Mouse (Mus musculus) CD4-positive, CD25-positive, alpha-beta regulatory T cell, adult 2 months (primary cell): ENCODE measurements around the gene Arid5b.

Experiments
- DNase-seq: peaks from one replicate; pipeline ENCODE4 v3.0.0-alpha.2; 2012; ENCODE audit warnings: low read depth, low spot score

The Arid5b gene

GRCm38 (mm10) chr10:68269789-68270188 is 8.8 kb downstream of the Arid5b start:
- no peak for DNase-seq

GRCm38 (mm10) chr10:68268629-68269028 is 9.9 kb downstream of the Arid5b start:
- DNase-seq, result peak; percentile 28

- DNase-seq, result no peak
These were observed 14.4 kb downstream of the Arid5b start for GRCm38 (mm10) chr10:68263969-68264688.

GRCm38 (mm10) chr10:68263296-68263968 is 15.1 kb downstream of the Arid5b start:
- DNase-seq, result no peak

- no peak for DNase-seq
These were observed 18.9 kb downstream of the Arid5b start for GRCm38 (mm10) chr10:68259601-68260000.

- DNase-seq, result peak; percentile 58
These were observed 21.0 kb downstream of the Arid5b start for GRCm38 (mm10) chr10:68257358-68258056.

- no peak for DNase-seq
These were observed 22.4 kb downstream of the Arid5b start for GRCm38 (mm10) chr10:68256134-68256533.

- DNase-seq, result no peak
These were observed 25.0 kb downstream of the Arid5b start for GRCm38 (mm10) chr10:68253452-68254117.

- no peak for DNase-seq
These were observed 25.9 kb downstream of the Arid5b start for GRCm38 (mm10) chr10:68252650-68253049.

GRCm38 (mm10) chr10:68249355-68249782 is 29.2 kb downstream of the Arid5b start:
- peak; percentile 59 for DNase-seq

- DNase-seq, result peak; percentile 48
These were observed 30.1 kb downstream of the Arid5b start for GRCm38 (mm10) chr10:68248281-68249015.

GRCm38 (mm10) chr10:68247490-68248280 is 30.9 kb downstream of the Arid5b start:
- peak; percentile 60 for DNase-seq

- DNase-seq, result peak; percentile 36
These were observed 31.8 kb downstream of the Arid5b start for GRCm38 (mm10) chr10:68246603-68247247.

- DNase-seq, result peak; percentile 78
These were observed 37.6 kb downstream of the Arid5b start for GRCm38 (mm10) chr10:68240804-68241485.

- DNase-seq, result peak; percentile 58
These were observed 38.3 kb downstream of the Arid5b start for GRCm38 (mm10) chr10:68240094-68240803.

GRCm38 (mm10) chr10:68239426-68240070 is 39.0 kb downstream of the Arid5b start:
- peak; percentile 59 for DNase-seq

- peak; percentile 70 for DNase-seq
These were observed 39.7 kb downstream of the Arid5b start for GRCm38 (mm10) chr10:68238707-68239425.
